Mouse (Mus musculus): ENCODE measurements around the gene Bricd5. TPM values are rescaled to one million over a fixed set of nuclear protein-coding genes. Genes with fewer than 3 reads are reported as not detected.

Gene Bricd5
- polyA plus RNA-seq, 1 experiment from 2014 or later: 0.26 TPM

DNA sequence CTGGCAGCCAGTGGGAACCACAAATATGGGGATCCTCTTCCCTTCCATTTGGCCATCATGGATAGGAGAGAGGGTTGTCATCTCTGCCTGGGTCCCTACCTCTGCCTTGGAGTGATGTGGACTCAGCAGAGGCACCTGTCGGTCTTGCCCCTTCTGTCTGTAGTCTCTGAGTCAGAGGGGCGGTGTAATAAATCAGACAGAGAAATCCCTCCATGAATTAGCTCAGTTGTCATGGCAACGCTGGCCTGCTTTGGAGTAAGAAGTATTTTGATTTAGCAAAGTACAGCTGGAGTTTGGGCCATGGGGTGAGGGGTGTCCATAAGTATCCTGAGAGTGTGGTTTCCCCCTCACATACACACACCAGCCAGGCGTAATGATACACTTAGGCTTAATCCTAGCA lies 16.7 kb downstream of the Bricd5 start:
- peak overlapping the region; percentile 85 for H3K4me2 ChIP-seq
- H3K36me3 ChIP-seq (ENCODE audit: poor library complexity, severe bottlenecking): no peaks in the 10 kb centered on the region
- no peaks in the 10 kb centered on the region for H3K9me3 ChIP-seq (replicated peaks)
- H3K27ac ChIP-seq: peak overlapping the region; percentile 2; the same call in 1 of the 2 replicates
- H3K9ac ChIP-seq: peak overlapping the region; percentile 93
- H3K27me3 ChIP-seq: no peaks in the 10 kb centered on the region
- H3K4me3 ChIP-seq: peak overlapping the region; percentile 92; the same call in 1 of the 2 replicates
- peaks cover 41% of the 10 kb centered on the region for H3K4me1 ChIP-seq
- WGBS: 61% methylated on average over 4 of the region's 4 CpGs
- ATAC-seq: no peak

DNA sequence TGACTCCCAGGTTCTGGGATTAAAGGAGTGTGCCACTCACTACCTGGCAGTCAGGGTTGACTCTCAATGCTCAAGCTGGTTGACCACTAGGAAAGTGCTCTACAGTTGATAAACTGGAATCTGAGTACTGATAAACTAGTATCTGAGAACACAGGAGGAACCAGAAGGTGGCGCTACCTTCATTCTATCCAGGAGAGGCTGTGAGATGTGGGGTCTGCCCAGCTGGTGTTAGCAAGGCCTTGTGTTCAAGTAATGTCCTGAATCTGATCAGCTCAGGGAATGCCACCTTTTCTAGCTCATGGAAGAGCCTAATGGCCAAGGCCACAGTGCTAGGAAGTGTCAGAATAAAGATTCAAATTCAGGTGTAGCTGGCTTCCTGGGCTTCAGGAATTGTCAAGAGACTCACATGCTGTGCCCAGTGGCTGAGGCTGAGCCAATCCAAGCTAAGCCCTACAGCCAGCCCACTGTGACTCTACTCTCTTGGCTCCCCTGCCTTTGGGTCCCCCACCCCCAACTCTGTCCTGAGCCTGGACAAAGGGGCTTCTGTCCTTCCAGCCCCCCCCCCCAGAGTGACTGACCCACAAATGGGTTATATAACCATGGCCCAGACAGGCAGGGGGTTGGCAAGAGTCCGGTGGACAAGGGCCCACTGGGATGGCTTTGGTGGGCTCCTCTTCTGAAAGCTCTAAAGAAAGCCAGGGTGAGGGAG lies 21.1 kb downstream of the Bricd5 start:
- Histone ChIP-seq H3K9ac (no peak overlapping the region; the same call in 1 of the 2 replicates), H3K4me3 (no peak overlapping the region), H3K36me3 (ENCODE audit: poor library complexity, severe bottlenecking) (peaks cover 39% of the 10 kb centered on the region), H3K27ac (no peak overlapping the region), H3K4me1 (peaks cover 21% of the 10 kb centered on the region), H3K27me3 (no peaks in the 10 kb centered on the region), H3K4me2 (no peak overlapping the region), H3K9me3 (replicated peaks) (no peaks in the 10 kb centered on the region)
- 41% methylated on average over 2 of the region's 2 CpGs for whole genome bisulfite sequencing
- no peak for ATAC-seq

DNA sequence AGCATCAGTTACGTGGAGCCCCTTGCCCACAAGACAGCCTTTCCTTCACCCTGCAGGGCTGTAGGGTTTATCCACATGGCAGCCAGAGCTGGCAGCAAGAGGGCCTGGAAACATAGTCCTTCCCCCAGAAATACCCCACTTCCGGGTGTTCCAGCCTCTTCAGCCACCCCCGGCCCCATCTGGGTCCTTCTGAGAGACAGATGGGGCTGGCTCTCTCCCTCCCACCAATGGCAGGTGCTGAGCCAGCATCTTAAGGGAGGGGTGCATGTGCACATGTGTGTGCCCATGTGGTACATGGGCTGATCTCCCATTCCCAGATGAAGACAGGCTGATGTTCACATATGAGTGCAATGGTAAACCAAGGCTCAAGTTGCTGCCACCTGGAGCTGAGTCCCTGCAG lies 21.8 kb downstream of the Bricd5 start:
- no peak overlapping the region for H3K4me3 ChIP-seq
- peaks cover 44% of the 10 kb centered on the region for H3K36me3 ChIP-seq (ENCODE audit: poor library complexity, severe bottlenecking)
- WGBS: 79% methylated on average over 3 of the region's 3 CpGs
- peaks cover 15% of the 10 kb centered on the region for H3K4me1 ChIP-seq
- H3K9me3 ChIP-seq (replicated peaks): no peaks in the 10 kb centered on the region
- H3K9ac ChIP-seq: no peak overlapping the region
- H3K4me2 ChIP-seq: no peak overlapping the region
- ATAC-seq: no peak
- H3K27ac ChIP-seq: no peak overlapping the region
- no peaks in the 10 kb centered on the region for H3K27me3 ChIP-seq

GRCm38 (mm10) chr17:24496026-24496425 lies 22.3 kb downstream of the Bricd5 start:
- no peak overlapping the region for H3K9ac ChIP-seq
- peaks cover 10% of the 10 kb centered on the region for H3K4me1 ChIP-seq
- H3K36me3 ChIP-seq (ENCODE audit: poor library complexity, severe bottlenecking): peaks cover 50% of the 10 kb centered on the region
- no peak overlapping the region for H3K4me3 ChIP-seq
- H3K27ac ChIP-seq: no peak overlapping the region
- H3K4me2 ChIP-seq: no peak overlapping the region
- WGBS: 89% methylated on average over 1 of the region's 1 CpGs
- no peaks in the 10 kb centered on the region for H3K9me3 ChIP-seq (replicated peaks)
- no peaks in the 10 kb centered on the region for H3K27me3 ChIP-seq
- no peak for ATAC-seq

DNA sequence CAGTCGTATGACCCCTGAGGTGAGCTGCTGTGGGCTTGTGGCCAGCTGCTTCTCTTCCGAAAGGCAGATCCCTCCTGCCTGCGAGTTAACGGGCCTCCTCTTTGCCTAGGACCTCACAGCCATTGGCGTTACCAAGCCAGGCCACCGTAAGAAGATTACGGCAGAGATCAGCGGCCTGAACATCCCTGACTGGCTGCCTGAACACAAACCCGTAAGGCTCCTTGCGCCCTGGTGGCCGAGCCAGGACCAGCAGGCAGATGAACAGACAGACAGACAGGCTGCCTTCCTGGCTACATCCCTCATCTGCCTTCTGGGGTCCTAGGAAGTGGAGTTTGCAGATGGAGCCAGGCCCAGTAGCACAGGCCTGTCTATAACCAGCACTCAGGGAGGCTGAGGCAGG lies 28.5 kb downstream of the Bricd5 start:
- WGBS: 35% methylated on average over 11 of the region's 11 CpGs

DNA sequence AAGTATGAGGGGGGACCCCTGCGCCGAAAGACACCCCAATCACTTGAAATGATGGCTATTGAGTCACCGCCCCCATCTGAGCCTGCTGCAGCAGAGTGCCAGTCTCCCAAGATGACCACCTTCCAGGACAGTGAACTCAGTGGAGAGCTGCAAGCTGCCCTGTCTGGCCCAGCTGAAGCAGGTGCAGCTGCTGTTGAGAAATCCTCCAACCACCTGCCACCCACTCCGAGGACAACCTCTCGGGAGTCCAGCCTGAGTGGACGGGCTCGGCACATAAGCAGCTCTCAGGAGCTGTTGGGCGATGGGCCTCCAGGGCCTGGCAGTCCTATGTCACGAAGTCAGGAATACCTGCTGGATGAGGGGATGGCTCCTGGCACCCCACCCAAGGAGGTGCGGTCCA lies 30.4 kb downstream of the Bricd5 start:
- H3K27me3 ChIP-seq: no peaks in the 10 kb centered on the region
- no peak overlapping the region for H3K9ac ChIP-seq
- no peaks in the 10 kb centered on the region for H3K9me3 ChIP-seq (replicated peaks)
- no peak for ATAC-seq
- no peak overlapping the region for H3K27ac ChIP-seq
- H3K4me1 ChIP-seq: peaks cover 4% of the 10 kb centered on the region; the same call in 1 of the 2 replicates
- no peak overlapping the region for H3K4me2 ChIP-seq
- 94% methylated on average over 10 of the region's 10 CpGs for WGBS
- no peak overlapping the region for H3K4me3 ChIP-seq
- peaks cover 95% of the 10 kb centered on the region for H3K36me3 ChIP-seq (ENCODE audit: poor library complexity, severe bottlenecking)

More for the DNA sequence above, 28.5 kb downstream of the Bricd5 start:
- no peak for ATAC-seq
- Histone ChIP-seq H3K27ac (no peak overlapping the region), H3K36me3 (ENCODE audit: poor library complexity, severe bottlenecking) (peaks cover 97% of the 10 kb centered on the region), H3K4me2 (no peak overlapping the region), H3K27me3 (no peaks in the 10 kb centered on the region), H3K4me3 (no peak overlapping the region), H3K9me3 (replicated peaks) (no peaks in the 10 kb centered on the region), H3K4me1 (peaks cover 4% of the 10 kb centered on the region; the same call in 1 of the 2 replicates), H3K9ac (no peak overlapping the region)

DNA sequence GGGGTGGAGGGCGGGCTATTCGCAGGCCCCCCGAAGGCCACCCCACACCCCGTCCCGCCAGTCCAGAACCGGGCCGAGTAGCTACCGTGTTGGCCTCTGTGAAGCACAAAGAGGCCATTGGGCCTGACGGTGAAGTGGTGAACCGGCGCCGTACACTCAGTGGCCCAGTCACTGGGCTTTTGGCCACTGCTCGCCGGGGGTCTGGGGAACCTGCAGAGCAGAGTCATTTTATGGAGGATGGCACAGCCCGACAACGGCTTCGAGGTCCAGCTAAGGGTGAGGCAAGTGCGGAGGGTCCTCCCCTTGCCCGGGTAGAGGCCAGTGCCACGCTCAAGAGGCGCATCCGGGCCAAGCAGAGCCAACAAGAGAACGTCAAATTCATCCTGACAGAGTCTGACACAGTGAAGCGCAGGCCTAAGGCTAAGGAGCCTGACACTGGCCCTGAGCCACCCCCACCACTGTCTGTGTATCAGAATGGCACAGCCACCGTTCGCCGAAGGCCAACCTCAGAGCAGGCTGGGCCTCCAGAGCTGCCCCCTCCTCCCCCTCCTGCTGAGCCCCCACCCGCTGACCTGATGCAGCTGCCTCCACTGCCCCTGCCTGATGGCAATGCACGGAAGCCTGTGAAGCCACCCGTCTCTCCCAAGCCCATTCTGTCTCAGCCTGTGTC lies 31.7 kb downstream of the Bricd5 start:
- no peak overlapping the region for H3K4me2 ChIP-seq
- H3K27me3 ChIP-seq: no peaks in the 10 kb centered on the region
- H3K4me3 ChIP-seq: no peak overlapping the region
- peaks cover 97% of the 10 kb centered on the region for H3K36me3 ChIP-seq (ENCODE audit: poor library complexity, severe bottlenecking)
- no peak for ATAC-seq
- no peak overlapping the region for H3K27ac ChIP-seq
- H3K4me1 ChIP-seq: peaks cover 4% of the 10 kb centered on the region; the same call in 1 of the 2 replicates
- no peak overlapping the region for H3K9ac ChIP-seq
- H3K9me3 ChIP-seq (replicated peaks): no peaks in the 10 kb centered on the region
- WGBS: 91% methylated on average over 30 of the region's 30 CpGs

DNA sequence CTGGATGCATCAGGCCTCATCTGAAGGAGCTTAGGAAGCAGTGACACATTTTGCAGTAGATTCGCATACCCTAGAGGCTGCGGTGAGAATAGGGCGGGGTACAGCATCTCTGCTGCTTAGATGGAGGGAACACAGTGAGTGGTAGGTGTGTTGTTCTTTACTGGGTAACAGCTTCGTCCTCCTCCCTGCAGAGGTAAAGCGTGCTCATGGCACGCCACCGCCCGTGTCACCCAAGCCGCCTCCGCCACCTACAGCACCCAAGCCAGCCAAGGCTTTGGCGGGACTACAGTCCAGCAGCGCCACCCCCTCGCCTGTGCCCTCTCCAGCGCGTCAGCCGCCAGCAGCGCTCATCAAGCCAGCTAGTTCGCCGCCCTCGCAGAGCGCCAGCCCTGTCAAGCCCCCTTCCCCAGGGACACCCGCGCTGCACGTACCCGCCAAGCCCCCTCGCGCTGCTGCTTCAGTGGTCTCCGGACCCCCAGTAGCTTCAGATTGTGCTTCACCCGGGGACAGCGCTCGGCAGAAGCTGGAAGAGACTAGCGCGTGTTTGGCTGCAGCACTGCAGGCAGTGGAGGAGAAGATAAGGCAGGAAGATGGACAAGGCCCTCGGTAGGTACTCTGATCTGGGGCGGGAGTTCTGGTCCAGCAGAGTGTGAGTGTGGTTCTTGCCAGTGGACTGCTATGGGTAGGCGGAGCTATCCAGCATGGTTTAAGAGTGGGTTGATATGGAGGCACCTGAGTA lies 32.8 kb downstream of the Bricd5 start:
- no peaks in the 10 kb centered on the region for H3K9me3 ChIP-seq (replicated peaks)
- peaks cover 4% of the 10 kb centered on the region; the same call in 1 of the 2 replicates for H3K4me1 ChIP-seq
- WGBS: 32% methylated on average over 36 of the region's 36 CpGs
- H3K4me2 ChIP-seq: peak overlapping the region; percentile 19; the same call in 1 of the 2 replicates
- no peak overlapping the region for H3K27ac ChIP-seq
- peak overlapping the region; percentile 40; the same call in 1 of the 2 replicates for H3K9ac ChIP-seq
- no peak overlapping the region for H3K4me3 ChIP-seq
- H3K36me3 ChIP-seq (ENCODE audit: poor library complexity, severe bottlenecking): peaks cover 97% of the 10 kb centered on the region
- ATAC-seq: no peak
- no peaks in the 10 kb centered on the region for H3K27me3 ChIP-seq

GRCm38 (mm10) chr17:24507129-24507664 lies 33.5 kb downstream of the Bricd5 start:
- no peaks in the 10 kb centered on the region for H3K27me3 ChIP-seq
- WGBS: 52% methylated on average over 19 of the region's 19 CpGs

DNA sequence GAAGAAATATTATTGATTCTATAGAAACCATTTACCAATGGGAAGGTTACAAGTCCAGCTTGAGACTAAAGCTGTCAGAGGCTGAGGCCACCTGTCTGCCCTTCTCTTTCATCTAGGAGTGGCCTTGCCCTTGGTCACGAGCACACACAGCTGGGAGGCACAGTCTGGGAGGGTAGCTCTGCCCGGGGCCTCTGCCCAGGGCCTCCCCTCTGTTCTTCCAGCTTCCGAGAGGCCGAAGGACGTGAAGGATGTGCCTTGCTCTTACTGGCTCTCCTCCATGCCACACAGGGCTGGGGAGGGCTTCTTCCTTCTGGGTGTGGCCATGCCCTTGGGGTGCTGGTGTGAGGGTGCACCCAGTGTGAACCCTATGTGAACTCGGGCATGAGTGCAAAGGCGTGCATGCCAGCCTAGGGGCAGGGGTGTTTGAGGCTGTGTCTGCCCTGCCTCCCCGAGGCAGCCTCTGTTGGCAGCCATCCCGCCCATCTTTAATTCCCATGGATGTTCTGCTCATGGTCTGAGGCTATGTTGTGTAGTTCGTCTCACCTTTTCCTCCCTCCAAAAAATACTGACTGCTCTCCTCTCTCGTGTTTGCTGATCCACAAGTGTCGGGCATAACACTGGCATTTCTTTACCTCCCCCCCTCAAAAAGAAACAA lies 34.2 kb downstream of the Bricd5 start:
- no peak for ATAC-seq
- H3K36me3 ChIP-seq (ENCODE audit: poor library complexity, severe bottlenecking): peaks cover 96% of the 10 kb centered on the region
- no peak overlapping the region for H3K4me3 ChIP-seq
- no peaks in the 10 kb centered on the region for H3K27me3 ChIP-seq
- no peaks in the 10 kb centered on the region for H3K9me3 ChIP-seq (replicated peaks)
- peaks cover 4% of the 10 kb centered on the region; the same call in 1 of the 2 replicates for H3K4me1 ChIP-seq
- H3K9ac ChIP-seq: no peak overlapping the region
- H3K27ac ChIP-seq: no peak overlapping the region
- H3K4me2 ChIP-seq: no peak overlapping the region
- WGBS: 84% methylated on average over 12 of the region's 12 CpGs

More at GRCm38 (mm10) chr17:24507129-24507664, 33.5 kb downstream of the Bricd5 start:
- Histone ChIP-seq H3K36me3 (ENCODE audit: poor library complexity, severe bottlenecking) (peaks cover 97% of the 10 kb centered on the region), H3K27ac (no peak overlapping the region), H3K9me3 (replicated peaks) (no peaks in the 10 kb centered on the region), H3K4me3 (no peak overlapping the region), H3K9ac (no peak overlapping the region), H3K4me1 (peaks cover 4% of the 10 kb centered on the region; the same call in 1 of the 2 replicates), H3K4me2 (no peak overlapping the region)
- no peak for ATAC-seq

- peak; percentile 61 for ATAC-seq
- Histone ChIP-seq H3K9me3 (replicated peaks) (no peaks in the 10 kb centered on the region), H3K36me3 (ENCODE audit: poor library complexity, severe bottlenecking) (peaks cover 96% of the 10 kb centered on the region), H3K27ac (no peak overlapping the region), H3K4me2 (no peak overlapping the region), H3K9ac (no peak overlapping the region; the same call in 1 of the 2 replicates), H3K4me3 (no peak overlapping the region), H3K27me3 (no peaks in the 10 kb centered on the region), H3K4me1 (no peaks in the 10 kb centered on the region)
- 50% methylated on average over 5 of the region's 5 CpGs for WGBS
These were observed 39.9 kb downstream of the Bricd5 start for GRCm38 (mm10) chr17:24513609-24514008.

All from forebrain, embryonic 13.5 days (tissue).